Comparison of ENCODE assay signal across 8 mouse cellular contexts in the genomic region with DNA sequence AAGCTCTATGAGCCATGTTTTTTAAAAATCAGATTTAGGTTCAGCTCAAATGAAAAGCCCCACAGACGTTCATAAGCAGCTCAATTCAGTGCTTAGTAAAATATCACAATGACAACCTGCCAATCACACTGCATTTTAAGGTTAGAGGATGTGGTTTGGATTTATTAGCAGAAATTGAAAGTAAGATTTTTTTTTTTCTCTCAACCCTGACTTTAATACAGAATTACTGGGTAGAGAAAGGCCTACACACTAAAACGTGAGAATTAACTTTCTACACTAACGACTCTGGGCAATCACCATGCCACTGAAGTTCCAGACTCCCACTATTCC. TPM values are rescaled to one million over a fixed set of nuclear protein-coding genes. Genes with fewer than 3 reads are reported as not detected.
DNase-seq lines count a peak whose midpoint lies in the region; ATAC-seq and TF ChIP-seq lines count a peak whose summit lies in the region.

No protein-coding gene starts in this region.

- H3K9ac ChIP-seq in embryonic facial prominence, embryonic 13.5 days: peak overlapping the region; percentile 95
- H3K9ac ChIP-seq in intestine, embryonic 16.5 days (ENCODE audit: low read depth, low read length): peak overlapping the region; percentile 79
- H3K9ac ChIP-seq in neural tube, embryonic 13.5 days: peak overlapping the region; percentile 87

- no peaks in the 10 kb centered on the region for H3K36me3 ChIP-seq in embryonic facial prominence, embryonic 13.5 days
- H3K36me3 ChIP-seq in intestine, embryonic 16.5 days (ENCODE audit: control insufficient read depth, insufficient read depth, low read length): no peaks in the 10 kb centered on the region
- no peaks in the 10 kb centered on the region for H3K36me3 ChIP-seq in neural tube, embryonic 13.5 days

- H3K4me2 ChIP-seq in embryonic facial prominence, embryonic 13.5 days: peak overlapping the region; percentile 78
- peak overlapping the region; percentile 80 for H3K4me2 ChIP-seq in intestine, embryonic 16.5 days (ENCODE audit: low read depth, low read length)
- H3K4me2 ChIP-seq in neural tube, embryonic 13.5 days: peak overlapping the region; percentile 68

- peak overlapping the region; percentile 92 for H3K4me3 ChIP-seq in layer of hippocampus, adult 2 months
- H3K4me3 ChIP-seq in embryonic facial prominence, embryonic 13.5 days: peak overlapping the region; percentile 95
- H3K4me3 ChIP-seq in intestine, embryonic 16.5 days (ENCODE audit: low read length): peak overlapping the region; percentile 92
- H3K4me3 ChIP-seq in neural tube, embryonic 13.5 days: peak overlapping the region; percentile 71

- no peak for DNase-seq in layer of hippocampus, adult 2 months (ENCODE audit: low spot score in 2 of 2)
- no peak for DNase-seq in layer of hippocampus, postnatal 36 days
- DNase-seq in layer of hippocampus, postnatal 25 days (ENCODE audit: extremely low spot score in 1 of 2, low spot score in 1 of 2): no peak
- no peak for DNase-seq in adipocyte (ENCODE audit: low spot score)
- DNase-seq in kidney, postnatal 36 days: no peak

- H3K27ac ChIP-seq in layer of hippocampus, adult 2 months: peak overlapping the region; percentile 95
- H3K27ac ChIP-seq in embryonic facial prominence, embryonic 13.5 days: peak overlapping the region; percentile 82; the same call in 1 of the 2 replicates
- peak overlapping the region; percentile 59; the same call in 1 of the 2 replicates for H3K27ac ChIP-seq in intestine, embryonic 16.5 days (ENCODE audit: low read length)
- peak overlapping the region; percentile 99 for H3K27ac ChIP-seq in neural tube, embryonic 13.5 days (replicated peaks)

- H3K27me3 ChIP-seq in embryonic facial prominence, embryonic 13.5 days: no peaks in the 10 kb centered on the region
- H3K27me3 ChIP-seq in intestine, embryonic 16.5 days (replicated peaks; ENCODE audit: control insufficient read depth, insufficient read depth, low read length): no peaks in the 10 kb centered on the region
- H3K27me3 ChIP-seq in neural tube, embryonic 13.5 days: no peaks in the 10 kb centered on the region

- WGBS in embryonic facial prominence, embryonic 13.5 days: 55% methylated on average over 3 of the region's 3 CpGs
- WGBS in intestine, embryonic 16.5 days: 65% methylated on average over 3 of the region's 3 CpGs
- 25% methylated on average over 3 of the region's 3 CpGs for WGBS in neural tube, embryonic 13.5 days

- no peak for TF ChIP-seq CTCF in layer of hippocampus, adult 2 months (conservative IDR thresholded peaks at IDR 0.05)

- H3K9me3 ChIP-seq in embryonic facial prominence, embryonic 13.5 days: no peaks in the 10 kb centered on the region
- no peaks in the 10 kb centered on the region for H3K9me3 ChIP-seq in intestine, embryonic 16.5 days (ENCODE audit: control insufficient read depth, low read length)
- H3K9me3 ChIP-seq in neural tube, embryonic 13.5 days: no peaks in the 10 kb centered on the region

- ATAC-seq in embryonic facial prominence, embryonic 13.5 days (ENCODE audit: insufficient number of reproducible peaks, insufficient read depth, low FRiP score, low TSS enrichment, low read depth): no peak
- ATAC-seq in intestine, embryonic 16.5 days: no peak
- ATAC-seq in neural tube, embryonic 13.5 days (ENCODE audit: low read depth): no peak

- H3K4me1 ChIP-seq in embryonic facial prominence, embryonic 13.5 days: peaks cover 20% of the 10 kb centered on the region
- H3K4me1 ChIP-seq in intestine, embryonic 16.5 days (ENCODE audit: control insufficient read depth, insufficient read depth, low read length): peaks cover 7% of the 10 kb centered on the region
- peaks cover 40% of the 10 kb centered on the region for H3K4me1 ChIP-seq in neural tube, embryonic 13.5 days (replicated peaks)

RNA-seq across cellular contexts. Expression of a gene that starts 1.0 kb away (rescaled TPM):
- total RNA-seq in layer of hippocampus, adult 2 months (2021): 100 to 1,000 TPM; 403 to 414 TPM
- 100 to 1,000 TPM; 391 to 406 TPM for total RNA-seq in layer of hippocampus, postnatal 36 days (2021)
- polyA plus RNA-seq in embryonic facial prominence, embryonic 13.5 days (2015; fragmentation: Nextera tagmentation; extraction: Ambion mirVana): 42.8 and 53.9 TPM in 2 replicates
- 18.2 and 19.2 TPM in 2 replicates for polyA plus RNA-seq in intestine, embryonic 16.5 days (2015; fragmentation: Nextera tagmentation; extraction: Ambion mirVana)
- 123 and 130 TPM in 2 replicates for polyA plus RNA-seq in neural tube, embryonic 13.5 days (2015; fragmentation: Nextera tagmentation; extraction: Ambion mirVana)
- 100 to 1,000 TPM; 372 to 435 TPM for total RNA-seq in layer of hippocampus, postnatal 25 days (2021)
